ENCODE assay signal across 7 mouse cellular contexts in genomic region chr14:121059266-121059665, GRCm38 (mm10). TPM values are rescaled to one million over a fixed set of nuclear protein-coding genes. Genes with fewer than 3 reads are reported as not detected.
DNase-seq lines count a peak whose midpoint lies in the region; ATAC-seq lines count a peak whose summit lies in the region.

No protein-coding gene starts in this region.

- H3K27ac ChIP-seq in embryonic facial prominence, embryonic 14.5 days (replicated peaks; ENCODE audit: low read depth, low read length), result peak overlapping the region; percentile 40; the same call in 1 of the 2 replicates
- H3K27ac ChIP-seq in limb, embryonic 15.5 days, result peak overlapping the region; percentile 64
- no peak overlapping the region for H3K27ac ChIP-seq in liver, embryonic 11.5 days (ENCODE audit: low read depth, low read length)

- peaks cover 69% of the 10 kb centered on the region for H3K4me1 ChIP-seq in embryonic facial prominence, embryonic 14.5 days (ENCODE audit: control insufficient read depth, insufficient read depth, low read length)
- peaks cover 77% of the 10 kb centered on the region for H3K4me1 ChIP-seq in limb, embryonic 15.5 days
- peaks cover 25% of the 10 kb centered on the region for H3K4me1 ChIP-seq in liver, embryonic 11.5 days (replicated peaks; ENCODE audit: control insufficient read depth, insufficient read depth, low read length)

- H3K27me3 ChIP-seq in embryonic facial prominence, embryonic 14.5 days (replicated peaks; ENCODE audit: control insufficient read depth, insufficient read depth, low read length), result no peaks in the 10 kb centered on the region
- H3K27me3 ChIP-seq in limb, embryonic 15.5 days, result no peaks in the 10 kb centered on the region
- no peaks in the 10 kb centered on the region for H3K27me3 ChIP-seq in liver, embryonic 11.5 days (replicated peaks; ENCODE audit: control insufficient read depth, insufficient read depth, low read length)

- no peak; the same call in 1 of the 2 replicates for ATAC-seq in embryonic facial prominence, embryonic 14.5 days (ENCODE audit: low read depth)
- ATAC-seq in limb, embryonic 15.5 days (ENCODE audit: insufficient number of reproducible peaks, low FRiP score, low TSS enrichment, low read depth), result no peak
- no peak for ATAC-seq in liver, embryonic 11.5 days (replicated peaks; ENCODE audit: low FRiP score)

- WGBS in embryonic facial prominence, embryonic 14.5 days, result 32% methylated on average over 10 of the region's 10 CpGs
- 41% methylated on average over 10 of the region's 10 CpGs for WGBS in limb, embryonic 15.5 days
- 75% methylated on average over 10 of the region's 10 CpGs for WGBS in liver, embryonic 11.5 days

- DNase-seq in ovary, adult 18-20 months (ENCODE audit: low spot score), result peak; percentile 54
- DNase-seq in ovary, postnatal 10 days (ENCODE audit: low spot score), result no peak
- DNase-seq in embryonic facial prominence, embryonic 14.5 days (ENCODE audit: low spot score), result no peak
- peak; percentile 62 to 74 for DNase-seq in heart, postnatal 14 days
- no peak for DNase-seq in layer of hippocampus, adult 9-11 months
- no peak for DNase-seq in liver, embryonic 11.5 days (ENCODE audit: low spot score)

- no peaks in the 10 kb centered on the region for H3K36me3 ChIP-seq in embryonic facial prominence, embryonic 14.5 days (ENCODE audit: control insufficient read depth, insufficient read depth, low read length)
- H3K36me3 ChIP-seq in limb, embryonic 15.5 days, result no peaks in the 10 kb centered on the region
- no peaks in the 10 kb centered on the region; the same call in 1 of the 2 replicates for H3K36me3 ChIP-seq in liver, embryonic 11.5 days (ENCODE audit: control insufficient read depth, insufficient read depth, low read length)

- H3K9ac ChIP-seq in embryonic facial prominence, embryonic 14.5 days (ENCODE audit: low read depth, low read length), result no peak overlapping the region
- H3K9ac ChIP-seq in limb, embryonic 15.5 days, result no peak overlapping the region
- H3K9ac ChIP-seq in liver, embryonic 11.5 days (ENCODE audit: low read depth, low read length), result no peak overlapping the region

- H3K9me3 ChIP-seq in embryonic facial prominence, embryonic 14.5 days (ENCODE audit: control insufficient read depth, low read length), result no peaks in the 10 kb centered on the region
- no peaks in the 10 kb centered on the region for H3K9me3 ChIP-seq in limb, embryonic 15.5 days
- H3K9me3 ChIP-seq in liver, embryonic 11.5 days (ENCODE audit: control insufficient read depth, low read length), result no peaks in the 10 kb centered on the region

- 0 out of 2 replicates have a peak overlapping the region, but pooled peaks have one; percentile 10 for H3K4me2 ChIP-seq in embryonic facial prominence, embryonic 14.5 days (ENCODE audit: low read depth, low read length)
- no peak overlapping the region for H3K4me2 ChIP-seq in limb, embryonic 15.5 days
- H3K4me2 ChIP-seq in liver, embryonic 11.5 days, result no peak overlapping the region

- intact Hi-C loops in heart, postnatal 14 days (cut with DNase I), result no loop called here

- no peak overlapping the region for H3K4me3 ChIP-seq in embryonic facial prominence, embryonic 14.5 days (ENCODE audit: low read depth, low read length)
- no peak overlapping the region for H3K4me3 ChIP-seq in limb, embryonic 15.5 days
- H3K4me3 ChIP-seq in liver, embryonic 11.5 days (ENCODE audit: low read depth, low read length), result no peak overlapping the region

RNA-seq across cellular contexts. Expression of gene Farp1, which starts 24.3 kb away (rescaled TPM):
- polyA plus RNA-seq in embryonic facial prominence, embryonic 14.5 days (2014; fragmentation: Nextera tagmentation; extraction: Ambion mirVana), result 34.2 and 40.5 TPM in 2 replicates
- total RNA-seq in heart, postnatal 14 days (2021), result 10 to 100 TPM; 16.5 to 17.7 TPM
- 25.1 and 29.1 TPM in 2 replicates for polyA plus RNA-seq in limb, embryonic 15.5 days (2015; fragmentation: Nextera tagmentation; extraction: Ambion mirVana)
- polyA plus RNA-seq in liver, embryonic 11.5 days (2014; fragmentation: Nextera tagmentation; extraction: Ambion mirVana), result 14.9 and 17.6 TPM in 2 replicates

Comparison
In these comparisons a context has a peak if more than half of its experiments do, and no peak if none do; other contexts are left out.
1. DNase-seq: peak in ovary, adult 18-20 months (single experiment) and heart, postnatal 14 days (2 of 2); none in ovary, postnatal 10 days (single experiment), embryonic facial prominence, embryonic 14.5 days (single experiment), layer of hippocampus, adult 9-11 months (single experiment) and liver, embryonic 11.5 days (single experiment).